Mouse (Mus musculus) embryonic facial prominence, embryonic 13.5 days (tissue): Measurements from ENCODE around the gene Mup18. TPM values are rescaled to one million over a fixed set of nuclear protein-coding genes. Genes with fewer than 3 reads are reported as not detected.
"Not testable (repeated sequence)": the region's sequence is repeated elsewhere in the genome, so short reads cannot be mapped to it uniquely, and the experiment has no call there.

Experiments
- ATAC-seq: fragments of 200-750 bp; cut with Nextera tagmentation; 2 replicates; pipeline ENCODE4 v1.8.0; 2017; ENCODE audit warnings: low read depth; ENCODE audit not compliant: insufficient number of reproducible peaks, insufficient read depth, low FRiP score, low TSS enrichment
- H3K27ac ChIP-seq: fragments of 300-500 bp; sonication (generic); 2 replicates; pipeline ENCODE4 v1.5.1; 2015; ENCODE audit warnings: moderate library complexity, mild to moderate bottlenecking, inconsistent platforms
- H3K27me3 ChIP-seq: fragments of 300-500 bp; sonication (generic); 2 replicates; pipeline ENCODE4 v1.6.1; 2015; ENCODE audit warnings: mild to moderate bottlenecking, inconsistent platforms
- H3K36me3 ChIP-seq: fragments of 300-500 bp; sonication (generic); 2 replicates; pipeline ENCODE4 v1.6.1; 2015; ENCODE audit warnings: mild to moderate bottlenecking, inconsistent platforms
- H3K4me1 ChIP-seq: fragments of 300-500 bp; sonication (generic); 2 replicates; pipeline ENCODE4 v1.6.1; 2015; ENCODE audit warnings: inconsistent platforms
- H3K4me2 ChIP-seq: fragments of 300-500 bp; sonication (generic); 2 replicates; pipeline ENCODE4 v1.6.1; 2015; ENCODE audit warnings: moderate library complexity, mild to moderate bottlenecking, inconsistent platforms
- H3K4me3 ChIP-seq: fragments of 300-500 bp; sonication (generic); 2 replicates; pipeline ENCODE4 v1.5.1; 2015; ENCODE audit warnings: mild to moderate bottlenecking, inconsistent platforms
- H3K9ac ChIP-seq: fragments of 300-500 bp; sonication (generic); 2 replicates; pipeline ENCODE4 v1.6.1; 2015; ENCODE audit warnings: mild to moderate bottlenecking, inconsistent platforms
- H3K9me3 ChIP-seq: fragments of 300-500 bp; sonication (generic); 2 replicates; pipeline ENCODE4 v1.6.1; 2016; ENCODE audit warnings: inconsistent platforms
- WGBS: fragments of 180-500 bp; shearing (Covaris S2); methylation state at CpG from one replicate; pipeline ENCODE4 v1.1.7; 2015; ENCODE audit warnings: mixed read lengths; 5-methylcytosine and 5-hydroxymethylcytosine counted together
- polyA plus RNA-seq: library from polyadenylated mRNA; unstranded; fragments of >200 nt; fragmentation: Nextera tagmentation; extraction: Ambion mirVana; gene quantifications from 2 replicates; pipeline ENCODE4 v1.2.1, GENCODE M21; 2015

The Mup18 gene
- polyA plus RNA-seq, result not detected in 2 replicates

DNA sequence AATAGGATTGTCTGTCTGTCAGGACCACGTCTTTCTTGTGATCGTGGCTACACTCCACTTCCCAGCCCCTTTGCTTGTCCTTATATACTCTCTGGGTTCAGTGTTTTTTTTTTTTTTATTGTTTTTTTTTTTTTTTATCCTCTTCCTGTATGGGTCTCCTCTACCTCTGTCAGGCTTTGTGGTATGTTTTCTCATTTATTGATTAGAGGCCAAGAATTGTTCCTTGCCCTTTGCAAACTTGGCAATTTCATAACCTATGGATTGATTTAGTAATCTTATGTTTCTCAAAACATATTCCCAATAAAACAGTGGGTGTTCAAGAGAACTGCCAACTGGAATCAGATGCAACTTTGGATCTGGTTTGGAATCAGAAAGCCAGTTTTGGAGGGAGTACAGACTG, at the start of gene Mup18:
Mup18 (minus strand) TSS at position 101 of the 400 bp plus-strand sequence.
- WGBS, result 73% methylated on average over 2 of the region's 2 CpGs
- not testable (repeated sequence) for H3K4me2 ChIP-seq, ATAC-seq, H3K36me3 ChIP-seq, H3K9me3 ChIP-seq, H3K27me3 ChIP-seq, H3K4me3 ChIP-seq, H3K4me1 ChIP-seq, H3K27ac ChIP-seq, H3K9ac ChIP-seq

DNA sequence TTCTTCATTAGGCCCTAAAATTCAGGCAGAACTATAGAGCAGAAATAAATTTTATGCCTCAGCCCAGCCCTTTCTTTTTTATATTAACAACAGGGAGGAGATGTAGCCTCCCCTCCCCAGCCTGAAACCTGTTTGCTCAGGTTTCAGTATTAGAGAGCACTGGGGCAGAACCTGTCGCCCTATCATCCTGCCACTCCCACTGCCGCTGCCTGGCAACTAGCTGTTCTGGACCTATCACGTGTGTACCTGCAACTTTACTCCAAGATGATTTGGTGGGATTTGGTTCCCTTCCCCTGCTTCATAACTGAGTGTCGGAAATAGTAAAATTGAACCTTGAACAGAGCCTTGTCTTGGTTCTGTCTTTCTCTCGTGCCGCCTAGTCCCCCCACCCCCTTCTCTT, 40.4 kb upstream of the Mup18 start:
- 80% methylated on average over 6 of the region's 6 CpGs for WGBS
- not testable (repeated sequence) for H3K27ac ChIP-seq, H3K4me2 ChIP-seq, H3K36me3 ChIP-seq, H3K27me3 ChIP-seq, H3K9ac ChIP-seq, H3K4me3 ChIP-seq, H3K9me3 ChIP-seq, ATAC-seq, H3K4me1 ChIP-seq

Other genes with a start within 250 kb of the Mup18 start
- not detected in 2 replicates for gene Mup15, start 234.4 kb downstream of the Mup18 start, polyA plus RNA-seq
- not detected in 2 replicates for gene Mup16, start 154.6 kb downstream of the Mup18 start, polyA plus RNA-seq
- gene Mup17, start 78.3 kb downstream of the Mup18 start, polyA plus RNA-seq, result not detected in 2 replicates
- gene Mup19, start 108.1 kb upstream of the Mup18 start, polyA plus RNA-seq, result not detected in 2 replicates
- 0.46 and 0.59 TPM in 2 replicates for gene Mup5, start 161.1 kb upstream of the Mup18 start, polyA plus RNA-seq